Mouse (Mus musculus) T-helper 17 cell (primary cell): ENCODE results near the gene Rbbp6.

Source experiments
- in situ Hi-C, 2 experiments: fragments of 300-600 bp; cut with MboI, MseI; formaldehyde crosslinking; loops; 1 replicate in 1 of 2; 2 replicates in 1 of 2; pipeline ENCODE4 v1.15.1; 2025; ENCODE audit warnings: high pct_unique_total_duplicates in 2 of 2

Gene Rbbp6

DNA sequence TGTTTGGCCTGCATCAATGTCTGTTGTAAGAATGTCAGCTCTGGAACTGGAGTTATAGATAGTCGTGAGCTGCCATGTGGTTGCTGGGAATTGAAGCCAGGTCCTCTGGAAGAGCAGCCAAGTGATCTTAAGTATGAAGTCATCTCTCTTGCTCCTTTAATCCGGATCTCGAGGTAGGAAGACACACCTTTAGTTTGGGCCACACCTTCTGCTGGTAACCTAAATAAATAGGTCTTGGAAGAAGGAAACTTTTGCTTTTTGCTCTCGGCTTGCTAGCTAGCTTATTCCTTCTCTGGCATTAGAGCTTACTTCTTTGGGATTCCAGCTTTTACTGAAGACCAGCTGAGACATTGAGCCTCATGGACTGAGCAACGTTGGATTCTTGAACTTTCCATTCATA, at the start of gene Rbbp6:
Gene Rbbp6 (plus strand): TSS at position 301 of the 400 bp plus-strand sequence.
- in situ Hi-C loops = no loop called here

DNA sequence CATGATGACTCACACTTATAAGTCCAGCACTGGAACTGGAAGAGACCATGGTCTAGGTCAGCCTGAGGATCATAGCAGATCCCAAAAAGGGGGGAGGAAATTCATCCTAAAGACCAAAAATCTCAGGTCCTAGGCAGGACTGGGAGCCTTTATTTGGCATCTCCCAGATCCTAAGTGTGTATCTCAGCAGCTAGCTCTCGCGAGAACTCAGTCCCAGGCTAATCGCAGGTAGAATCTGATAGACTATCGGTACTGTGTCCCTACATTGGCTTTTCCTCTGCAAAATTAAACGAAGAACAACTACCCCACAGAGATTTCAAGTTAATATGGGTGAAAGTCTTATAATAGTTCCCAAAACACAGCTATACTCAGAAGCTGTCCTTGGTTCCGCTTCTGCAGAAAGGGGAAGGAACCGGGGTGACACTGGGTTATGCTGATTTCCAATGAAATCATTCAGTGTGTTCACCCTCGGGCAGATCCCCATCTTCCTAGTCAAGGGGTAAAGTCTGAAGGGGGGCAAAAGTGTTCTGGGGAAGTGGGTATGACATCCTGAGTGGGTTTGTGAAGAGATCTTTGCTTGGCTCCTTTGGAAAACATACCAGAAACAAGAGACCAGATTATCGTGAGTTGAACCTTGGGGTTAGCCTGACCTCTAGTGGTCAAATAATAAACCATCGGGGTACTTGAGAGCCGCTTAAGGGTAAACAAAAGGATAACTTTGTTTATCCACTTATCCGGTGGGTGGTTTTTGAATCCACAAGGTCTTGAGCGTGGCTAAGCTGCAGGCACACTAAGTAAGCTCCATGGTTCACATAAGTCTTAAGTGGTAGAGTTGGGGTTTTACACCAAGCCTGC, 45.5 kb upstream of the Rbbp6 start:
- in situ Hi-C loops = loop anchor here (5.0 to 10.0 kb wide), 2 partner anchors 448 to 655 kb away; no protein-coding TSS in a partner anchor

DNA sequence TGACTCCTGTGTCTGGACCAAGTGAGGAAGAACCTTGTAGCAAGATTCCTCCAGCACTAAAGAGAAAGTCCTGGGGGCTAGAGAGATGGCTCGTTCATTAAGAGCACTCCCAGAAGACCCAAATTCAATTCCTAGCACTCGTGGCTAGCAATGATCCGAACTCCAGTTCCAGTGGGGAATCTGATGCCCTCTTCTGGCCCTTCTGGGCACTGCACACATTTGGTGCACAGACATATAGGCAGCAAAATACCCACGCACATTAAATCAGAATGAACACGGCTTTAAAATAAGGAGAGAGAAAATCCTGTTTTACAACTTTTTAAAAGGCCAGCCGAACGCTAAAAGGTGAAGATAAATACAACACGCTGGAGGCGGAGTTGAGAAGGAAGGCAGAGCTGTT, 43.9 kb upstream of the Rbbp6 start:
- in situ Hi-C loops = loop anchor here (5.0 to 10.0 kb wide), 2 partner anchors 449 to 657 kb away; no protein-coding TSS in a partner anchor

DNA sequence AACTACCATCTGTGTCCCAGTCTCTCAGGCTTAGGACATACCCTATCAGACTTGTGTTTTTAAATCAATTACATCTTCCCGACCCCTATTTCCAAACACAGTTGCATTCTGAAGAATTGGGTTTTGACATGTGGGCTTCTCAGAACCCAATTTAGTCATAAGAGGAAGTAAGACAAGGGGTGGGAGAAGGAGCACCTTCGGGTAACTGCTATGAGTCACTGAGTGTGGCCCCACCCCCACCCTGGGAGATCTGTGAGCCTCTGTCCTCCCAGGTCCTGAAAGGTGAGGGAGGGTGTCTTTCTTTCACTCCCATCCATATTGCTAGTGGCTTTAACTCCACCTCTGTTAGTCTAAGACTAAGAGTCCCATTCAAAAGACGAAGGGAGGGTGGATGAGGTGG, 41.2 kb upstream of the Rbbp6 start:
- in situ Hi-C loops = loop anchor here (5.0 to 10.0 kb wide), 2 partner anchors 452 to 659 kb away; no protein-coding TSS in a partner anchor

DNA sequence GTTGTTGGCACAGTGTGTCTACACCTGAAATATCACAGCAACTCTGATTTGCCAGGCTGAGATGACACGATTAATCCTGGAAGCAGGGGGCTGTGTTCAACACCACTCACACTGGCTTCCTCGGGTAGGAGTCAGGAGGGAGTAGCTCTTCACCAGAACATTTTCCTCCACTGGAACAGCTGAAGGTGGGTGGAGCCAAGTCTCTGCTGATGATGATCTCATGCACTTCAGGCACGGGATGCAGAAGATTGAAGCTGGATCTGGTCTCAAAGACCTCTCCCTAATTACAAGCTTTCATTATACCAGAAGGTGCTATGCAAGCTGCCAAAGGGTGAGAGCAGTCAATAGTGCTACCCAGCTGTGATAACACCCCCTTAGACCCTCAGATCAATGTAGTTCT, 35.0 kb upstream of the Rbbp6 start:
- in situ Hi-C loops = no loop called here

DNA sequence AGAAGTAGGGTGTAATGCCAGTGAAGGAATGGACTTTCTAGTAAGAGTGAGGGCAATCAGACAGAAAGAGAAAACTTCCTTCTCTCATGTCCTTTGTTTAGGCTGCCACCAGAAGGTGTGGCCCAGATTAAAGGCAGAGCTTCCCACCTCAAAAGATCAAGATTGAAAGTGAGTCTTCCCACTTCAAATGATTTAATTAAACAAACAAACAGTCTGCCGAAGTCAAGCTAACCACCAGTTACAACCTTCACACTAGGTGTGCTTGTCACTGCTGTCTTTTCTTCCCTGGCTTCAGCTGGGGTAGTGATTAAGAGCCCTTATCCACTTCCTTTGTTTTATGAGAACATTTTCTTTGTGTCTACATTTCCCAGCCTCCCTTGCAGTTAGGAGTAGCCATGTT, 33.3 kb upstream of the Rbbp6 start:
- in situ Hi-C loops = no loop called here

DNA sequence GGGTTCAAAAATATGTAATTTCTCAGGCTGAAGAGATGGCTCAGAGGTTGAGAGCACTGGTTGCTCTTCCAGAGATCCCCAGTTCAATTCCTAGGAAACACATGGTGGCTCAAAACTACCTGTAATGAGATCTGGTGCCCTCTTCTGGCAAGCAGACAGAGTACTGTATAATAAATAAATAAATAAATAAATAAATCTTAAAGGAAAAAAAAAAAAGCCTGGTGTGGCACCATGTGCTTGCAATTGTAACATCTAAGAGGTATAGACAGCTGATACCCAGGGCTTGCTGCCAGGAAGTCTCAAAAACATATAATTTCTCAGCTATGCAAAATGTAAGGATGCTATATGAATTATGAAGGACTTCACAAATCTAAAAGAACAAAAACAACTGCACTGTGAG, 28.9 kb upstream of the Rbbp6 start:
- in situ Hi-C loops = no loop called here

DNA sequence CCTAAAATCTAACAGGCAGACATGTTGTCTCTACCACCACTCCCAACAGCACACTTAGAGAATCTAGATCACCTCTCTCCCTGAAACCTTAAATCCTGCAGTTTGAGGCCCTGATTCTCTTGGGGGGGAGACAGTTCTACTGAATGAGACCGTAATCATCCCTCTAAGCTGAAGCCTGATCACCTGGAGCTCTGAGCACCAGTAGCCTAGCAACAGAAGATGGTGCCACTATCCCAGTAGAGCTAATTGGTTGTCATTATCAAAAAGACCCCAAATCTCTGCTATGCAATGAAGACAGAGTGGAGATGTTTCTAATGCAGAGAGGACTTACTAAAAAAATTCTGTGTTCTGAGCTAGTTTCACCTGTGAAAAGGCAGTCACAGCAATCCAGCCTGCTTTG, 27.3 kb upstream of the Rbbp6 start:
- in situ Hi-C loops = no loop called here

DNA sequence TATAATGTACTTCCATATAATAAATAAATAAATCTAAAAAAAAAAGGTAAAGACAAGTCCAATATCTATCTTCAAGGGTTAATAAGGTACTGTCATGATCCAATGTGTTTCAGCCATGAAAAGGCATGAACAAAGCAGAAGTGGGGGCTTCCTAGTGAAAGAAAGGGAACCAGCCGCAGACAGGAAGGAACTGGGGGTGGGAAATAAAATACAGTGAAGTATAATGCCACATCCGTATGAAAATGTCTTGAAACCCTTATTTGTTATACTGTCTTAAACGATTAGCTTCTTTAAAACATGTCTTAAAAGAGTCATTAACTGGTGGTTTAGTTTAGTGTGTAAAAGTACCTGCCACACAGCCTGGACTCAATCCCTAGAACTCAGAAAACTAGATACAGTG, 26.3 kb upstream of the Rbbp6 start:
- in situ Hi-C loops = no loop called here

DNA sequence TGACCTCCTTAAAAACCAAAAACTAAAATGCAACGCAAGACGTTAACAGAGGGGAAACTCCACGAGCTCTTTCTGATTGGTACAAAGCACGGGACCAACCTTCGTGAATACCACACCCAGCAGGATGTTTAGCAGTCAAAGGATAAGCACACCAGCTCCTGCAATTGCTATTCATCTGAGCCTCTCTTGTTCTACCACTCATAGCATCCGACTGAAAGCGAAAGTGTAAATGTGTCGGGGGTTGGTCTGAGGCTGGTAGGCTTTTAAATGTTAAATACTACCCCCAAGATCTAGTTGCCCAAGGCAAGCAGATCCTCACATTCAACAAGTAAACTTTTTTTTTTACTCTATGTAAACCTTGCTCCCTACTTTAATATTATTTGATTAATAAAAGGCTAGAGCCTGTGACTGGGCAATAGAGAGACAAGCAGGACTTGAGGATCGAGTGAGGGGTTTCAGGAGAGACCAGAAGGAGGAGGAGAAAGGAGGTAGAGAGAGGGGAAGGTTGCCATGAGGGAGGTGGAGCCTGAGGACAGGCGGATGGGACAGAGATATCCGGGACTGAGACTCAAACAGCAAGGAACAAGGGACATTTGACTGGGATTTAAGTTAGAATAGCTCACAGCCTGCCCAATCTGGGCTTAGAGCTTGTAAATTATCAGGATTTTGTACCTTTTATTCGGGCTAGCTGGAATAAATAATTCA, 25.0 kb upstream of the Rbbp6 start:
- in situ Hi-C loops = loop anchor here (5.0 to 10.0 kb wide), 2 partner anchors 37 to 414 kb away; no protein-coding TSS in a partner anchor

DNA sequence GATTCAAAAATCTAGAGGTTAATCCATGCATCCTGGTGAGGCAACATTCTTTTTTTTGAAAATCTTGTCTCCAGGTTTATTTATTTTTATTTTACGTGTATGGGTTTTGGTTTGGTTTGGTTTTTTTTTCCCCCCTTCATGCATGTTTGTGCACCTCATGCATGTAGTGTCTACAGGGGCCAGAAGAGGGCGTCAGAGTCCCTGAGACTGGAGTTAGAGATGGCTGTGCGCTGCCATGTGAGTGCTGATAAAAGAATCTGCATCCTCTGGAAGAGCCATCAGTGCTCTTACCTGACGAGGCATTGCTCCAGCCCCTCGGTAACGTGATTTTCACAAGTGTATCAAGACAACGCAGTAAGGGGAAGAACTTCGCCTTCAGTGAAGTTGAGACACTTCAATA, 23.4 kb upstream of the Rbbp6 start:
- in situ Hi-C loops = loop anchor here (5.0 to 10.0 kb wide), 2 partner anchors 35 to 413 kb away; no protein-coding TSS in a partner anchor

DNA sequence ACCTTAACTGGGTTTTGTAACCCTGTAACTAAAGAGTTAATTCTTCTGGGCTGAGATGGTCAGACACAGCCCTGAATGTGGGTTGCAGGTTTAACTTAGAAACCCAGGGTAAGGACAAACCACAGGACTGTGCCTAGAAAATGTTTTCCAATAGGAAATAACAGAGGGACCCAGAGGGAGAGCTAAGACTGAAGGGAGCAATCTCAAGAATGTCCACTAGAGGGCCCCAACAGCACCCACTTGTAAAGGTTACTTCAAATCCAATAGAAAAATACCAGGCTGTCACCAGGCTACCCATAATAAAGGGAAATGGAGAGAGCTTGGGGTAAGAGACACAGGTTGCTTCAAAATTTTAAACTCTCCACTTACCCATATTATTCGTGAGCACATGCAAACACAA, 20.3 kb upstream of the Rbbp6 start:
- in situ Hi-C loops = loop anchor here in 1 of 2 experiments (10.0 kb wide), 1 partner anchor 410 kb away; no protein-coding TSS in a partner anchor

DNA sequence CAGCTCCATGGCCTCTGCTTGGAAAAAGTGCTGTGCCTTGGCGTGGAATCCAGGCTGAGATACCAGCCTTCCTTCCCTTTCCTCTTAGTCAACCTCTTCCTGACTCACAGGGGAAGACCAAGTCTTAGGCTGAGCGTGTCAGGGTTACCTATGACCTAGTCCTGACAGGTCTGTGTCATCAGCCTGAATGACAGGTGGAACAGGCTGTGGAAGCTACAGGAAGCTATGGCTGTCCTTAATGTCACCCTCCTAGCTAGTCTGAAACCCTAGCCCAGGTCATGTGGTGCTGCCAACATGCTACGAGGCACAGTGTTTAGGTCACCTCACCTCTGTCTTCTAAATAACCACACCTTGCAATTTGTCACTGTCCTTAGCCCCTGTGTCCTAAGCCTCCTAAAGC, 16.2 kb upstream of the Rbbp6 start:
- in situ Hi-C loops = loop anchor here in 1 of 2 experiments (10.0 kb wide), 1 partner anchor 406 kb away; no protein-coding TSS in a partner anchor

DNA sequence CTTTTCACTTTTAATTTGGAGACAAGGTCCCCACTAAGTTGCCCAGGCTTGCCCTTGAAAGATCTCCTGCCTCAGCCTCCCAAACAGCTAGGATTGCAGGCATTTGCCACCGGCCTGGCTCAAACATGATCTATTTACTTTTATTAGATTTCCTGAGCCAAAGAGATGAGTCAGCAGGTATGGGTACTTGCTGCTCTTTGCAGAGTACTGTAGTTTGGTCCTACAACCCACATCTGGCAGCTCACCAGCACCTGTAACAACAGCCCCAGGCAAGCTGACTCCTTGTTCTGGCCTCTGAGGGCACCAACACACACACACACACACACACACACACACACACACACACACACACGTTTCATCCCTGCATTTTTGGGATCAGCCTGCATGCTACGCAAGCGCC, 14.0 kb upstream of the Rbbp6 start:
- in situ Hi-C loops = no loop called here

DNA sequence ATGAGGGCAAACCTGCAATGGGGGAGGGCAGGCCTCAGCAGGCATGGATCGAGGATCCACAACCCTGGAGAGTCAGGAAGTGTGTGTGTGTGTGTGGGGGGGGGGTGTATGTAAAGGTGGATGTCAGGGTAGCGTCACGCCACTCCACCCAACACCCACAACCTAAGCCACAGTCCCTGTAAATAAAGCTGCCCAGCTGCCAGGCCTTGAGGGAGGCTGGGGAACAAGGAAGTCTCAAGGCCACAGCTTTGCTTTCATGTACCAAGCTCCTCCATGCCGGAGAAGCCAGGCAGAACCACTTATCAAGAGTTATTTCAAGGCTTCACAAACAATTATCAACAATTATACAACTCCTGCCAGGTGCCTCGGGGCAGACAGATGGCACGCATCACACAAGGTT, 13.4 kb upstream of the Rbbp6 start:
- in situ Hi-C loops = no loop called here

DNA sequence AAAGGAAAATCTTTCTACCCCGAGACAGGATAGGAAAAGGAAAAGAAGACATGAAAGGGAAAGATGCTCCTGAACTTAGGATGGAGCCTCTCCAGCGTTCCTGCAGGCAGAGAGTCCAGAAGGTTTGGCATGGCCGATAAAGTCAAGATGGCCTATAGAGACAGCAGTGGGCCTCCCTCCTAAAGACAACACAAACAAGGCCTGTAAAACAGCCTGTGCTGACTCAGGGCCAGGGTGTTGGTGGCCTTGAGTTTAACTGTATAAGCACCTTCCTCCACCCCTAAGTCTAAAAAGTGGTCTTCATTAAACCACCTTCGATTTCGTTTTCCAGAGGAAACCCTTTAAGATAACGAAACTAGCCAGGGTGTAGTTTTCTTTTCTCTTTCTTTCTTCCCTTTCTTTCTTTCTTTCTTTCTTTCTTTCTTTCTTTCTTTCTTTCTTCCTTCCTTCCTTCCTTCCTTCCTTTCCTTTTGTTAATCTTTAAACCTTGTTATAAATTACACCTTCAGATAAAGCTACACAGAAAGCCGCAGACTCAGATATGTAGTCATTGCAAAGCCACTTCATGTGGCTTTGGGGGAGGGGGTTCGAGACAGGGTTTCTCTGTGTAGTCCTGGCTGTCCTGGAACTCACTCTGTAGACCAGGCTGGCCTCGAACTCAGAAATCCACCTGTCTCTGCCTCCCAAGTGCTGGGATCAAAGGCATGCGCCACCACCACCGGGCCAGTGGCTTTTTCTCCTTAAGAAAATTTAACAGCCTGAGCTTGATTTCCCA, 10.8 kb upstream of the Rbbp6 start:
- in situ Hi-C loops = loop anchor here in 1 of 2 experiments (5.0 kb wide), 1 partner anchor 562 kb away; no protein-coding TSS in a partner anchor

DNA sequence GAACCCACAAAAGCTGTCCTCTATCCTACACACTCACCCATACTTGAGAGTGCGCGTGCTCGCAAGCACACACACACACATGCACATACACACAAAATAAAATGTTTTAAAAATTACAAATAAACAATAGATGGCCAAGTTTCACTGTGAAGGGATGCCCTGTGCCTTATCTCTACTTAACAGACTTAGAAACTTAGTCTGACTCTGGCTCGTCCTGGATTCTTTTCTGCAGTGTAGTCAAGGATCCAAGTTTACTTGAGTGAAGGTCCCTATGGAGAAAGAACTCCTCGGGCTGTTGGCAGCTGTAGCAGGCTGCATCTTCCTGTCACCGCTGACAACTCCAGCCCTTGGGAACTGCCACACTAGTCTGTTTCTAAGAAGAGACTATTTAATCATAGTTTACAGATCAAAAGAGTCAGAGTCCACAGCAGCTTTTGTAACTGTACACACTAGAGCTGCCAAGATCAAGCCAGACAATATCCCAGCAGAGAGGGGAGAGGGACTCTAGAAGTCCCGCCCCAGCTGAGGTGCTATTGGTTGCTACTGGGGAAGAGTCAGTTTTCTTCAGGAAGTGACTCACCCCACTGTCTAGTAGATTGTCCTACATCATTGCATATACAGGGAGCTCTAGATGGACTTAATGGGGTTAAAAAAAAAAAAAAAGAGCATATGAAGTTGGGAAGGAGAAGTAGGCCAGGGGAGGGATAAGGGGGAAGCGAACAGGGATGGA, 10.1 kb upstream of the Rbbp6 start:
- in situ Hi-C loops = loop anchor here in 1 of 2 experiments (5.0 kb wide), 1 partner anchor 563 kb away; no protein-coding TSS in a partner anchor

DNA sequence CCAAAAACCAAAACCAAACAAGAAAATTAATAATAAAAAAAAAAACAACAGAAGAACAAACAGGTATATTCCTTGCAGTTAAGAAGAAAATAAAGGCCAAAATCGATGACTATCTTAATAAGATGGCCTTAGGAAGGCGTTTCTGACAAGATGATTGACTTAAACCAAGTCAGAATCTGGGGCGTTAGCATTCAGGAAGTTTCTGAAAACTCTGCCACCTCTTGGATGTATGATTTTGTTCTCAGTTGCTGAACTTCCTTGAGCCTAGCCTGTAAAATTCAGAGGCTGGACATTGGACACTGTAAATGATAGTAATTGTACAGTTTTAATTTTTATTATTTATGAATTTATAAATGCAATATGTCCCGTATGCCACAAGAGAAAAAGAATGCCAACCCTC, 3.3 kb downstream of the Rbbp6 start:
- in situ Hi-C loops = no loop called here

DNA sequence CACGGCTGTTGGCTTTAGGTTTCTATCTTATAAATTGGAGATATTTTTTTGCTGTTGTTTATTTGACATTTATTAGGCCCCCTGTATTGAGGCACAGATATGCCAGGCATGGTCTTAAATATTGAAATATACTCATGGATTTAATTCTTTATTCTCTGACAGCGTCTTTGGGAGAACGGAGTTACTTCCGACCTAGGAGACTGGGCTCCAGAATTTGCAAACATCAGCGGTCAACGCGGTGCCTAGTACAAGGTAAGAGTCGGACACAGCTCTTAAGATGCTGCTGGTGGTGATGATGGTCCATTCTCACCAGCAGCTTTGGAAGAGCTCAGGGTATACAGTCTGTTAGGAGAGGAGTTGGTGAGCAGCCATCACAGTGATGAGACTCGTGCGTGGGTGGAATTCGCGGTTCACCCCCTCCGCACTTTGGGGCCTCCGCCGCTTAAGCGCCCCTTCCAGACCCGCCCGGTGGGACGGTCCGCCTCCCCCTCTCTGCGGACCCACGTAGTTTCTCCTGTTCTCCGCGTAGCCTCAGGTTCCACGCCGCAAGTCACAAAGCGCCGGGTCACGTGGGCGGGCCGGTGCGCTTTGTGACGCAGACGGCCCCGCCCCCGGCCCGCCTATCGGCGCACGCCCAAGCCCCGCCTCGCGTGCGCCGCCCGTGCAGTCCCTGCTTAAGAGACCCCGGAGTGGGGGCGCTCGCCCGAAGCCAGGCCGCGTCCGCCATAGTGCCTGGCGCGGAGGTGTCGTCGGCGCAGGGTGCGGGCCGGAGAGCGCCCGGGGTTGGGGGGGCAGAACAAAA, 3.9 kb downstream of the Rbbp6 start:
- in situ Hi-C loops = no loop called here
